Mouse (Mus musculus): ENCODE results near the gene Usf3.

The Usf3 gene

GRCm38 (mm10) chr16:44173155-44173941 lies at the start of gene Usf3:
Gene Usf3 (plus strand): TSS chr16:44173246.
- DNase-seq = peak; percentile 70 to 81

- DNase-seq = no peak
Observed at GRCm38 (mm10) chr16:44123786-44124185, 49.3 kb upstream of the Usf3 start.

- DNase-seq = no peak
Observed at GRCm38 (mm10) chr16:44124713-44125112, 48.3 kb upstream of the Usf3 start.

GRCm38 (mm10) chr16:44125436-44125835 lies 47.6 kb upstream of the Usf3 start:
- DNase-seq = no peak

- no peak for DNase-seq
Observed at GRCm38 (mm10) chr16:44126437-44126836, 46.6 kb upstream of the Usf3 start.

GRCm38 (mm10) chr16:44132300-44132699 lies 40.7 kb upstream of the Usf3 start:
- DNase-seq = no peak

- DNase-seq = no peak
Observed at GRCm38 (mm10) chr16:44133187-44133586, 39.9 kb upstream of the Usf3 start.

- no peak for DNase-seq
Observed at GRCm38 (mm10) chr16:44136511-44137021, 36.5 kb upstream of the Usf3 start.

GRCm38 (mm10) chr16:44138377-44138978 lies 34.6 kb upstream of the Usf3 start:
- peak in 1 of 2 experiments; percentile 38 for DNase-seq

- peak; percentile 81 to 85 for DNase-seq
Observed at GRCm38 (mm10) chr16:44138979-44139535, 34.0 kb upstream of the Usf3 start.

GRCm38 (mm10) chr16:44139536-44140185 lies 33.4 kb upstream of the Usf3 start, which contains the start of the genes Atp6v1a and Naa50:
Gene Atp6v1a (minus strand): TSS chr16:44139705.
Gene Naa50 (plus strand): TSS chr16:44139830.
- peak; percentile 92 to 94 for DNase-seq

GRCm38 (mm10) chr16:44140186-44140787 lies 32.8 kb upstream of the Usf3 start:
- peak; percentile 69 to 72 for DNase-seq

- no peak for DNase-seq
Observed at GRCm38 (mm10) chr16:44141483-44141882, 31.6 kb upstream of the Usf3 start.

- no peak for DNase-seq
Observed at GRCm38 (mm10) chr16:44149002-44149767, 23.9 kb upstream of the Usf3 start.

- no peak for DNase-seq
Observed at GRCm38 (mm10) chr16:44154497-44155057, 18.5 kb upstream of the Usf3 start.

GRCm38 (mm10) chr16:44159325-44159724 lies 13.7 kb upstream of the Usf3 start:
- no peak for DNase-seq

- no peak for DNase-seq
Observed at GRCm38 (mm10) chr16:44163831-44164230, 9.2 kb upstream of the Usf3 start.

GRCm38 (mm10) chr16:44165182-44165581 lies 7.9 kb upstream of the Usf3 start:
- no peak for DNase-seq

GRCm38 (mm10) chr16:44168990-44169389 lies 4.1 kb upstream of the Usf3 start:
- DNase-seq = no peak

- peak; percentile 97 to 99 for DNase-seq
Observed at GRCm38 (mm10) chr16:44172297-44173154, 520 bp upstream of the Usf3 start.
